Mouse (Mus musculus) forebrain, embryonic 14.5 days (tissue): Measurements from ENCODE around the gene Fes. TPM values are rescaled to one million over a fixed set of nuclear protein-coding genes. Genes with fewer than 3 reads are reported as not detected.

Experiments
- ATAC-seq: fragments of 200-750 bp; cut with Nextera tagmentation; 2 replicates; pipeline ENCODE4 v1.8.0; 2017; ENCODE audit warnings: mild to moderate bottlenecking, moderate library complexity
- DNase-seq: peaks from one replicate; pipeline ENCODE4 v3.0.0-alpha.2; 2015; ENCODE audit warnings: low spot score
- H3K27ac ChIP-seq: fragments of 300-500 bp; sonication (generic); 2 replicates; pipeline ENCODE4 v1.5.1; 2014; ENCODE audit warnings: low read depth, mild to moderate bottlenecking, control low read depth, low read length, moderate library complexity
- H3K27me3 ChIP-seq: fragments of 300-500 bp; sonication (generic); replicated peaks from 2 replicates; pipeline ENCODE4 v1.6.1; 2014; ENCODE audit warnings: low read length, control low read depth, mixed read lengths; ENCODE audit not compliant: control insufficient read depth, insufficient read depth
- H3K36me3 ChIP-seq: fragments of 300-500 bp; sonication (generic); 2 replicates; pipeline ENCODE4 v1.6.1; 2014; ENCODE audit warnings: low read length, control low read depth; ENCODE audit not compliant: control insufficient read depth, insufficient read depth
- H3K4me1 ChIP-seq: fragments of 300-500 bp; sonication (generic); 2 replicates; pipeline ENCODE4 v1.6.1; 2014; ENCODE audit warnings: antibody characterized with exemption, low read length, control low read depth; ENCODE audit not compliant: control insufficient read depth, insufficient read depth
- H3K4me2 ChIP-seq: fragments of 300-500 bp; sonication (generic); 2 replicates; pipeline ENCODE4 v1.6.1; 2014; ENCODE audit warnings: mild to moderate bottlenecking, control low read depth, low read length
- H3K4me3 ChIP-seq: fragments of 300-500 bp; sonication (generic); 2 replicates; pipeline ENCODE4 v1.5.1; 2014; ENCODE audit warnings: low read depth, low read length, control low read depth
- H3K9ac ChIP-seq: fragments of 300-500 bp; sonication (generic); 2 replicates; pipeline ENCODE4 v1.6.1; 2014; ENCODE audit warnings: mild to moderate bottlenecking, low read length, control low read depth, moderate library complexity
- H3K9me3 ChIP-seq: fragments of 300-500 bp; sonication (generic); replicated peaks from 2 replicates; pipeline ENCODE4 v1.6.1; 2016; ENCODE audit warnings: low read length, control low read depth, mixed read lengths; ENCODE audit not compliant: control insufficient read depth
- WGBS: fragments of 180-500 bp; shearing (Covaris S2); extraction: QIAGEN DNeasy Blood & Tissue Kit; methylation state at CpG from one replicate; pipeline ENCODE4 v1.1.7; 2014; 5-methylcytosine and 5-hydroxymethylcytosine counted together
- polyA plus RNA-seq: library from polyadenylated mRNA; unstranded; fragments of >200 nt; fragmentation: Nextera tagmentation; extraction: Ambion mirVana; gene quantifications from 2 replicates; pipeline ENCODE4 v1.2.1, GENCODE M21; 2014

Fes gene
- polyA plus RNA-seq, 1 experiment from 2014 or later: 2.4 TPM

DNA sequence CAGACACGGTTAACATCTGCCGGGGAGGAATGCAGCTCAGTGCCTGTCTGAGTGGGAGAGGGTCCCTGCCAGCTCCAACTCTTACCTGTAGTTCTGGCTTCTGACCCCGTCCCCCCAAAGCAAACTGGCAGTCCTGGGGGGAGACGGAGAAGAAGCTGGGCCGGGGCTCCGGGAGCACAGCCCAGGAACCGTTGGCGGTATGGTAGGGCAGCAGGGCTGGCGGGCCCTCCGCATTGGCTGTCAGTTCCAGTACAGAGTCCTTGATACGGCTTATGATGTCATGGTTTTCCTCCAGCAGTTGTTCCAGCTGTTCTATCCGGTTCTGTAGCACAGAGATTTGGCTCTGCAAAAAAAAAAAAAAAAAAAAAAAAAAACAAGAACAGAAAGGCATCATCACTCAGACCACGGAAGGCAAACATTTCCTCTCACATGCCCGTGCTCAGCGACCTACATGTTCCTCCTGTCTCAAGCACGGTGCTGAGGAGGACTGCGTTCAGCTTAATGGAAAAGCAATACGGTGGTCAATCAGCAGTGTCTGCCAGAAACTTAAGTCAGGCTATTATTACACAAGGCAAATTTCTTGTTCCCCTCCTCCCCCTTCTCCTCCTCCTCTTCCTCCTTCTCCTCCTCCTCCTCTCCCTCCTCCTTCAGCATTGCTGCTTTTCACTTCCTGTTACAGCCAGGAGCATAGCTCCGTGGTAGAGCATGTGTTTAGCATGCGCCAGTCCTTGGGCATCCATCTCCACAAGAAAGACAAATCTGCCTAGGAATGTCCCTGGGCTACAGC is 18.9 kb downstream of the Fes start:
- Histone ChIP-seq H3K9me3 (no peaks in the 10 kb centered on the region), H3K27me3 (no peaks in the 10 kb centered on the region), H3K4me1 (0 out of 2 replicates have a peak, but pooled peaks cover 2% of the 10 kb centered on the region), H3K27ac (no peak overlapping the region), H3K36me3 (peaks cover 38% of the 10 kb centered on the region), H3K4me3 (no peak overlapping the region), H3K4me2 (no peak overlapping the region), H3K9ac (no peak overlapping the region)
- ATAC-seq (no peak), DNase-seq (no peak)
- WGBS: 88% methylated on average over 20 of the region's 20 CpGs

DNA sequence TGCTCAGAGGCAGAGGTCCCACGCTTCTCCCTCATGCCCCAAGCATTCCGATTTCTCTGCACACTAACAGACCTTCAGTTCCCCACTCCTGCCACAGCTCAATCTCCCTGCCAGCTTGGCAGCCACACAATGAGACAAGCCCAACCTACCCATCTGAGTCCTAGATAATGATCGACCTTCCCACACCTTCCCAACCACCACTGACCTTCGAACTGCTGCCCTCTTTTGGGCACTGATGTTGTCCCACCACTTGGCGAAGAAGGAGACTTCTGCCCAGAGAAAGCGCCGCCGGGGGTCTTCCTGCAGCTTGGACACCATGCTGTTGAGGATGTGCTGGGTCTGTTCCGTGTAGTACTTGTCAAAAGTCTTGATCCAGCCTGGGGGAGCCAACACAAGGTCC is 19.7 kb downstream of the Fes start:
- H3K36me3 ChIP-seq: peaks cover 46% of the 10 kb centered on the region
- 0 out of 2 replicates have a peak, but pooled peaks cover 2% of the 10 kb centered on the region for H3K4me1 ChIP-seq
- DNase-seq: no peak
- no peak overlapping the region for H3K4me3 ChIP-seq
- no peak overlapping the region for H3K4me2 ChIP-seq
- no peak for ATAC-seq
- no peak overlapping the region for H3K9ac ChIP-seq
- no peak overlapping the region for H3K27ac ChIP-seq
- no peaks in the 10 kb centered on the region for H3K27me3 ChIP-seq
- H3K9me3 ChIP-seq: no peaks in the 10 kb centered on the region
- WGBS: 90% methylated on average over 9 of the region's 9 CpGs

DNA sequence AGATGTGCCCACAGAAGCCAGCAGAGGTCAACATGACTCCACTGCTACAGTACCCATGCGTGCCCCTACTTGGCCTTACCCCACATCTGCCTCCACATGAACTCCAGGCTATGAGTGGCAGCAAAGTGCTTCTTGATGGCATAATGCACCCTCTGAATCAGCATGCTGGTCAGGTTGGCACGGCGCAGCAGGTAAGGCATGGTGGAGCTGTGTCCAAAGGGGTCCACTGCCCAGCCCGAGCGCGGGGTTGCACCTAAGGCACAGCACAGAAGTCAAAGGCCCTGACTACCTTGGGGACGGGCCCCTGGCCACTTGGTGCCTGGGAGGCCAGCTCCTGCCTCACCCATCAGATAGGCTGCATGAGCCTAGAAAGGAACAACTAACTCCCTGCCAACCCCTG is 20.5 kb downstream of the Fes start:
- Histone ChIP-seq H3K9me3 (no peaks in the 10 kb centered on the region), H3K36me3 (peaks cover 54% of the 10 kb centered on the region), H3K27me3 (no peaks in the 10 kb centered on the region), H3K9ac (no peak overlapping the region), H3K27ac (no peak overlapping the region), H3K4me2 (no peak overlapping the region), H3K4me1 (0 out of 2 replicates have a peak, but pooled peaks cover 2% of the 10 kb centered on the region), H3K4me3 (no peak overlapping the region)
- DNase-seq (no peak), ATAC-seq (no peak)
- whole genome bisulfite sequencing: 98% methylated on average over 7 of the region's 7 CpGs

DNA sequence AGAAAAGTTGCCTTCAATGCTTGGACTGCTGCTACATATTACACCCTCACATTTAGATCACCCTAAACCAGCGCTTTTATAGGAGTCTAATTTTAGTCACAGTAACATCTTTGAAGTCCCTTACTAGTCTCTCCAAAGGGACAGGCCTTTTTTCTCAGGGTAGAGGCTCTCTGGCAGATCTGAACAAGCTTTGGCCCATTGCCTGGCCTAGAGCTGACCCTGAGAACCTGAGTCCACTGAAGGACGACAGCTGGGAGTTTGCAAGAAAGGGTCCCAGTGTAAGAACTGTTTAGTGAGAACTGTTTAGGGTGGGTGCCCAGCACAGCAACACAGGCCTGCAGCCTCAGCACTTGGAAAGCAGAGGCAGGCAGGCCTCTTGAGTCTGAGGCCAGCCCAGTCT is 22.0 kb downstream of the Fes start:
- Histone ChIP-seq H3K27ac (no peak overlapping the region), H3K27me3 (no peaks in the 10 kb centered on the region), H3K9ac (no peak overlapping the region), H3K9me3 (no peaks in the 10 kb centered on the region), H3K4me2 (no peak overlapping the region), H3K36me3 (peaks cover 69% of the 10 kb centered on the region), H3K4me1 (0 out of 2 replicates have a peak, but pooled peaks cover 2% of the 10 kb centered on the region), H3K4me3 (no peak overlapping the region)
- 88% methylated on average over 2 of the region's 2 CpGs for WGBS
- DNase-seq (no peak), ATAC-seq (no peak)

DNA sequence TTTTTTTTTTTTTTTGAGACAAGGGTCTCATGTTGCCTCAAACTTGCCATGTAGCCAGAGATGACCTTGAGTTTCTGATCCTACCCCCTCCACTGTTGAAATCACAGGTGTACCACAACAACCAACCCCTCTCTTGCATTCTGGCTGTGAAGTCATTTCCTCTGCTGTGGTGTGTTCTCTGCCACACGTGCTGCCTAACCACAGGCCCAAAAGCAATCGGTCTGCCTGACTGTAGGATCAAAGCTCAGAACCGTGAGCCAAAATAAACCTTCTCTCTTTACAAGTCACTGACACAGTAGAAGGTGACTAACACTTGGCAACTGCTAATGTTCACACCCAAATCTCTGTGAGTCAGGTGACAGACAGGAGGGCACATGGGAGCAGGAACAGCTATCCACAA is 27.3 kb downstream of the Fes start:
- 83% methylated on average over 3 of the region's 3 CpGs for WGBS

DNA sequence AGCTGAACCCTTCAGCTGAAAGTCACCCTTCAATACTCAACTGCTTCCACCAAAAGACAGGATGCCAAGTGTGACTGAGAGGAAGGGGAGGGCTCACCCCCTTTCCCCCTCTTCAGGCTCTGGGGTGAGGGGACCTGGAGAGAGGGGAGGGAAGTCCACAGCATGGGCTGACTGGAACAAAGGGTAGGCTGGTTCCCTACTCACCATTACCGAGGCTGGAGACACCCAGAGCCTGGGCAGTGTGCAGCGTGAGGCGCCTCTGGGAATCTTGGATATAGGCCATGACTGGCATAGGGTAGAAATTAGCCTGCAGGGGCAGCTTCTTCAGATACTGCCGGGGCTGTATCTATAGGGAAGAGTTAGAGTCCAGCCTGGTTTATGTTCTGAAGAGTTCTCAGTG is 29.7 kb downstream of the Fes start:
- Histone ChIP-seq H3K36me3 (peaks cover 75% of the 10 kb centered on the region), H3K4me2 (no peak overlapping the region), H3K9me3 (no peaks in the 10 kb centered on the region), H3K27ac (no peak overlapping the region), H3K4me1 (no peaks in the 10 kb centered on the region), H3K4me3 (no peak overlapping the region), H3K27me3 (no peaks in the 10 kb centered on the region), H3K9ac (no peak overlapping the region)
- DNase-seq (no peak), ATAC-seq (no peak)
- 53% methylated on average over 4 of the region's 4 CpGs for WGBS

More for the DNA sequence above, 27.3 kb downstream of the Fes start:
- Histone ChIP-seq H3K4me1 (no peaks in the 10 kb centered on the region), H3K4me3 (no peak overlapping the region), H3K9me3 (no peaks in the 10 kb centered on the region), H3K9ac (no peak overlapping the region), H3K36me3 (peaks cover 79% of the 10 kb centered on the region), H3K27me3 (no peaks in the 10 kb centered on the region), H3K27ac (no peak overlapping the region), H3K4me2 (no peak overlapping the region)
- DNase-seq (no peak), ATAC-seq (no peak)

DNA sequence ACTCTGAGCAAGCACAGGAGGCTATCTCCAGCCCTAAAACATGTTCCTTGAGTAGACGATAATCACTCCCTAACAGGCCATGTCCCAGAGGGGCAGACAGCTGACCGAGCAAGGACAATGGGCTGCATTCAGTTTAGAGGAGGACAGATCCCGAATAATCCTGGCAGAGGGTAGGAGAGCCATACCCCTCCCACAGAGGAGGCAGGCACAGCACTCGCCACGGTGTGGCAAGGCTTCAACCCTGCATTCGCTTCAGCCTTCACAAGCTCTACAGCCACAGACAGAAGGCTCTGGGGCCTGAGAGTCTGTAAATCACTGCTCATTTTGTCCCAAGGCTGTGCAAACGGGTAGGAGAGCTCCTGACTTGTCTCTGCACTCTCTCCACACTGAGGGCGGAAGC is 30.6 kb downstream of the Fes start:
- ATAC-seq (no peak), DNase-seq (peak; percentile 30)
- Histone ChIP-seq H3K4me1 (no peaks in the 10 kb centered on the region), H3K27ac (peak overlapping the region; percentile 44; the same call in 1 of the 2 replicates), H3K9ac (no peak overlapping the region), H3K9me3 (no peaks in the 10 kb centered on the region), H3K27me3 (no peaks in the 10 kb centered on the region), H3K4me2 (no peak overlapping the region), H3K36me3 (peaks cover 75% of the 10 kb centered on the region), H3K4me3 (no peak overlapping the region)
- 13% methylated on average over 8 of the region's 8 CpGs for WGBS

DNA sequence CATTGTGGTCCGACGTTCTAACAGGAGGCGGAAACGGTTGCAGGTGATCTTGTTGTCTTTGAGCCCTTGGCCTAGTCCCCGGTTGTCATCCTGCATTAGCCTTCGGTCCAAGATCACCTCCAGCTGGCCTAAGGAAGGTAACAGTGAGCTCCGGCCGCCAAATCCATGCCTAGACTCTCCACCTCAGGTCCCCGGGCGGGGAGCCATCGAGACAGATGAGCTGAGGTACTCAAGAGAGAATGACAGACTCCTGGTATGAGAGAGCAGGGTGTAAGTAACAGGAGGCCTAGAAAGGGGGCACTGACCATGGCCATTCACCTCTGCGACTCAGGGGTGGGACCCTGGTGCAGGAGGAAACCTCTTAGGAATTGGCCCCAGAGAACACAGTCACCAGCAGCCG is 31.4 kb downstream of the Fes start:
- Histone ChIP-seq H3K4me2 (no peak overlapping the region), H3K36me3 (peaks cover 74% of the 10 kb centered on the region), H3K9me3 (no peaks in the 10 kb centered on the region), H3K4me3 (no peak overlapping the region), H3K27me3 (no peaks in the 10 kb centered on the region), H3K9ac (no peak overlapping the region), H3K27ac (no peak overlapping the region), H3K4me1 (no peaks in the 10 kb centered on the region)
- ATAC-seq: no peak
- no peak for DNase-seq
- 88% methylated on average over 13 of the region's 13 CpGs for WGBS

DNA sequence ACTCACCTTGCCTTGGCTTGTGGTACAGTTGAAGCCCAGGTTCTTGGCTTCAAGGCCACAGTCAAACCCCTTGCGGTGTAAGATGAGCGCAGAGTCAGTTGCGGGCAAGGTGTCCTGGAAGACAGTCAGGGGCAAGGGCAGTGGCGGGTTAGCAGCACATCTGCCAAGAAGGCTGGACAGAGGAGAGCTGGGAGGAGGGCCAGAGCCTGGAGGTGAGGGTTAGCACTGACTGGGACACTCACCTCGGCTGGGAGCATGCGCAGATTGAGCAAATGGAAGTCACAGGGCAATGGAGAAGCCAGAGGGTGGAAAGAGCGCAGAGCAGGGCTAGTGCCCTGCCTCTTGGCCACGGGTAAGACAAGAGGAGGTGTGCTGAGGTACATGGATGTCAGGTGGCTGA is 34.8 kb downstream of the Fes start:
- Histone ChIP-seq H3K4me3 (no peak overlapping the region), H3K9me3 (no peaks in the 10 kb centered on the region), H3K27me3 (no peaks in the 10 kb centered on the region), H3K27ac (no peak overlapping the region), H3K4me2 (no peak overlapping the region), H3K36me3 (peaks cover 60% of the 10 kb centered on the region), H3K9ac (no peak overlapping the region), H3K4me1 (no peaks in the 10 kb centered on the region)
- WGBS: 93% methylated on average over 8 of the region's 8 CpGs
- DNase-seq (no peak), ATAC-seq (no peak)
